Mouse (Mus musculus): ENCODE results near the gene Cep128. TPM values are rescaled to one million over a fixed set of nuclear protein-coding genes. Genes with fewer than 3 reads are reported as not detected.
"Not testable (repeated sequence)": the region's sequence is repeated elsewhere in the genome, so short reads cannot be mapped to it uniquely, and the experiment has no call there.

The Cep128 gene
- polyA plus RNA-seq, 1 experiment, result 3.6 TPM

DNA sequence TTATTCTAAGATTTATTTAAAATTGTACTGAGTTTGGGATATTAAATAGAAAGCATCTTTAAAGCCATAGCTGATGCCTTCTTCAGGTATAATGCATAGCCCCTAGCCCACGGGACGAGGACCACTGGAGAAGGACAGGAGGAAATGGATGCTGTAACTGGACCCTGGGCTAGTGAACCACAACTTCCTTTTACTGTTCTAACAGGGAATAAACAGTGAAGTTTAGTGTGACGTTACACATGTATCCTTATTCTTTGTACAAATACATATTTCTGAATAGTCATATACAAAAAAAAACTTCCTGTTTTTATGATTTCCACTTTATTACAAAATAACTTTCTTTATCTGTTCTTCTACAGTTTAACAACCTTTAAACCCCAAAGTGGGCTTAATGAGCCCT, 376.0 kb downstream of the Cep128 start:
- no peak for DNase-seq (ENCODE audit: low read depth, low spot score)
- 60% methylated on average over 3 of the region's 3 CpGs for WGBS

DNA sequence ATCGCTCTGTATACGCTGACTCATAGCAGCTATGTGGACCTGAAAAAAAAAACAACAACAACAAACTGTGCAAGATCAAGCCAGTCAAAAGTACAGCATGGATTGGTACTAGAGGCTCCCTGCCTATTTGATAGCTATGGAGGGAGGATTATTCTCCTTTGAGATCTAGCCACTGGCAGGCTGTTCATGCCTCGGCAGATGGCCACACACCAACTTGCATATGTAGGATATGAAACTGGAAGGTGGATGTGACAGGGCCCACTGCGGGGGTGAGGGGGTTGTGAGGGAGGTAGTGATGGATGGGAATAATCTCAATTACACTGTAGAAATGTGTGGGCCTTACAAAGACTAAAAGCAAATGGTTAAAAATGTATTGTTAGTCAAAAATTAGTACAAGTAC, 386.7 kb downstream of the Cep128 start:
- WGBS, result 90% methylated on average over 4 of the region's 4 CpGs
- no peak for DNase-seq (ENCODE audit: low read depth, low spot score)

DNA sequence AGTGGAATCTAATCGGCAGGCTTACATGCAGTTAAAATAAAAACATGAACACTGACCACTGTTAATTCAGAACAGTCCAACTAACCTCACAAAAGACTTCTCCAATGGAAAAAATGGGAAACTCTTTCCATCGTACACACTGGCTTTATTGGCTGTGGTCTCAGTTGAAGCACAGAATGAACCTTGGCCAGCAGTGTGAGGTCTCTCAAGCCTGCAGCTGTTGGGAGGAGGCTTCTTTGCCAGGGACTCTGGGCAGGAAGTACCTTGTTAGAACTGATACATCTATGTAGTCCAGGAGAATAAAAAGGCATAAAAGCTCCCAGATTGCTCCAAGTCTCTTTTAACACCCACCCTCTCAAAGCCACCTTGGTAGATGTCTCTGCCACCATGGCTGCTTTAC, 390.9 kb downstream of the Cep128 start:
- 45% methylated on average over 2 of the region's 2 CpGs for WGBS

DNA sequence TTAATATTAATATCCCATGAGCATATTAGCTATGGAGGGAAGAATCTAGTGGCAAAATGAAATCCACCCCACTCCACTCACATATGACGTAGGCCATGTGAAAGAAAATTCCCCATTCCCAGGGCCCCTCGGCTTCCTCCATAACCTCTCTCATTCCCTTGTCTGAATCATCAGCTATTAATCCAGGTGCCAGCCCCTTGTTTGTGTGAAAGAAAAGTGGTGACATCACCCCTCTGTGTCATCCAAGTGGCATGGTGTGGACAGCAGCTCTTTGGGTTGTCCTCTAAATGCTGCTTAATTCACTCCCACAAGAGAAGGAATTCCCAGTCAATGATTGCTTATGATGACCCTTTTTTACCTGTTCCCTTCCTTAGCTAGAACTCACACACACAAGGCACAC, 396.4 kb downstream of the Cep128 start:
- no peak for DNase-seq (ENCODE audit: low read depth, low spot score)
- WGBS, result 84% methylated on average over 2 of the region's 2 CpGs

More for the DNA sequence above, 390.9 kb downstream of the Cep128 start:
- DNase-seq (ENCODE audit: low read depth, low spot score), result no peak

DNA sequence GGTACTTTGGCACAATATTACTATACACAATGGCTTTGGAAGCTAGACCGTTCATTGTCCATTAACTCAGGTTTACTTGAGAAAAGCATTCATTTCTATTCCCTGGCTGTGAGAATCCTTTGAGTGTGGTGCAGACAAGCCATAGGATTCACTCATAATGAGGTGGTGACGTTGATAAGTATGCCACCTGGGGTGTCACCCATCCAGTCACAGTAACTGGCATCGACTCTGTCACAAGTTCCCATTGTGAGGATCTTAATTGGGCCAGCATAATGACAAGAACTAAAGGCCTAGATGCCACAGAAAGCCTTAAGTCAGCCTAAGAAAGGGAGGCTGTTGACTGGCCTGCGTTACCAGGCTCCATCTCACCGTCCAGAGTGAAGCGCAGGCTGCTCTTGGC, 396.9 kb downstream of the Cep128 start:
- 93% methylated on average over 6 of the region's 6 CpGs for WGBS
- no peak for DNase-seq (ENCODE audit: low read depth, low spot score)

DNA sequence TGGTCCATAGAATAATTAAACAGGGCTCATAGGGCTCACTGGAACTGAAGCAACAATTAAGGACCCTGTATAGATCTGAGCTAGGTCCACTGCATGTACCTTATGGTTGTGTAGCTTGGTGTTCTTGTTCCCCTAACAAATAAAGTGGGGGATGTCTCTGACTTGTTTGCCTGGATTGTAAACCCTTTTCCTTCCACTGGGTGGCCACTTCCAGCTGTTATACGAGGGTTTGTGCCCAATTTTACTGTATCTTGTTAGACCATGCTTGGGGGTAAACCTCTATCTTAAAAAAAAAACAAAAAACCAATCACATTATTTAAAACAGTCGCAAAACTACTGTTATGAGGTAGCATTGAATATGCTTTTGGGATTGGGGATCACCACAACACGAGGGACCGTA, 402.2 kb downstream of the Cep128 start:
- 84% methylated on average over 4 of the region's 4 CpGs for WGBS
- DNase-seq (ENCODE audit: low read depth, low spot score), result no peak

DNA sequence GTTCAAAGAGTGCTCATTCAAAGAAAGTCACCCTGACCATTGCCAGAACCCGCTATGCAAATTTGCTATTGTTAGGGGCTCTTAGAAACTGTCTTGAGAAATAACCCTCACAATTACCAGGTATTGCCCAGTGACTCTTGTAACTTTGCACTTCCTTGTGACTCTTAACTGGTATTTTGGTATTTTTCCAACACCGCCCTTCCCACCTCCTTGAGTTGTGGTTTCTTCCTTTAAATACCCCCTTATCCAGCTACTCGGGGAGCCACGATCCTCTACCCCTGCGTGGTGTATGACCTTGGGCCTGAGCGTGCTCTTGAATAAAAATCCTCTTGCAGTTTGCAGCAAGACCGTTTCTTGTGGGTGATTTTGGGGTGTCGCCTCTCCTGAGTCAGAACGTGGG, 407.8 kb downstream of the Cep128 start:
- WGBS, result 81% methylated on average over 9 of the region's 9 CpGs
- DNase-seq (ENCODE audit: low read depth, low spot score), result not testable (repeated sequence)

DNA sequence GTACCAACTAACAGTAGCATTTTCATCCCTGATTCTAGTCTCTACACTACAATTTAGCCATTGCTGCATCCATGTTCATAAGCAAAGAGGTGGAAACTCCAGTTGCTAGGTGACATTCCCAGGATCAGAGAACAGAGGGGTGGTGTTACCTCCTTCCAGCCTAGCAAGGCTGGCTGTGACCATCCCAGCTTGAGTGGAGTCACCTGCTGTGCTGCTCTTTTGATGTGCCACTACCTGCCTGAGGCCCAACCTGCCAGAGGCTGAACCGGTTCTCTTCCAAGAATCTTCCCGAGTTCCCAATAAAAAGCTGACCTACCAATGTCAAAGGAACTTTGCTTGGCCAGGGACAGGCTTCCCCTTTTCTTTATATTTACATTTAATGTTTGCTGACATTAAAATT, 408.8 kb downstream of the Cep128 start:
- WGBS, result 12% methylated on average over 2 of the region's 2 CpGs
- DNase-seq (ENCODE audit: low read depth, low spot score), result no peak

DNA sequence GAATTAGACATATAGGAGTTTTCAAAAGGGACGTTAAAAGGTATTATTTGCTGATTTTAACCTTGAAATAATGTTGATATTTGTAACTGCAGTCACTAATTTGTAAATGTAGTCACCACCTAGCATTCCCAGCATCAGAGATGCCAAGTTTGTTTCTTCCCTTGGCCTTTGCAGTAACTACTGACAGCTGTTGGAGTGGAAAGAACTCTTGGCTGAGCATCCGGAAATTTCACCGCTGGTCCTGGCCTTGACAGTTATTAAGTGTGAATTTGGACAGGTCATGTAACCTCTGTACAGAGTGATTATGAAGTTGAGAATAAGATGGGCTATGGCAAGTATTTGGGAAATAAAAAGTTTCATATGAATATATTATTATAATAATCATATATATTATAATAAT, 413.1 kb downstream of the Cep128 start:
- WGBS, result 82% methylated on average over 3 of the region's 3 CpGs
- no peak for DNase-seq (ENCODE audit: low read depth, low spot score)

DNA sequence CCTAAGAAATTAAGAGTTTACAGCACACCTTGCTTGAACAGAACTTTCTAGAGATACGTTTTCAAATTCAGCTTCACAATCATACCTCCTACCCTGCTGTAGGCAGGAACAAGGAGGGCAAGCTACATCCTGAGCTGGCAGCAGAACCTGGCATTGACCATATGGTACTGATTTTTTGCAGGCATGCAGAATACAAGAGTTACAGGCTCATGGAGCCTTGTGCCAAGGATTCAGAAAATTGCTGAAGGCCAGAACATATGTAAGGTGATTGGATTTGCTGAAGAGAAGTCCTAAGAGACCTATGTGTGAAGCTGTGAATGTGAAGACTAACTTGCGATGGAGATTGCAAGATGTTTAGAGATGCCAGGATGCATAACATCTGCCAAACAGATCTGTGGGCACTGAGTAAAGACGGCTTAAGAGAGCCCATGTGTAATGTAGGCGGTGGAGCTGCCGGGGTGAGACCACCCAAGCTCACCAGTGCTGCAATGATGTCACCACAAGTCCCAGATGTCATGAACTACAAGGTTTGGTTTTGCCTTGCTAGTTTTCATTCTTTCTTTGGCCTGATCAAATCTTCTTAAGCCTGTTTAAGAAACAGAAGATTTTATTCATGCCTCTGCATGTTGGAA, 422.7 kb downstream of the Cep128 start:
- DNase-seq (ENCODE audit: low read depth, low spot score), result no peak
- WGBS, result 81% methylated on average over 5 of the region's 5 CpGs

DNA sequence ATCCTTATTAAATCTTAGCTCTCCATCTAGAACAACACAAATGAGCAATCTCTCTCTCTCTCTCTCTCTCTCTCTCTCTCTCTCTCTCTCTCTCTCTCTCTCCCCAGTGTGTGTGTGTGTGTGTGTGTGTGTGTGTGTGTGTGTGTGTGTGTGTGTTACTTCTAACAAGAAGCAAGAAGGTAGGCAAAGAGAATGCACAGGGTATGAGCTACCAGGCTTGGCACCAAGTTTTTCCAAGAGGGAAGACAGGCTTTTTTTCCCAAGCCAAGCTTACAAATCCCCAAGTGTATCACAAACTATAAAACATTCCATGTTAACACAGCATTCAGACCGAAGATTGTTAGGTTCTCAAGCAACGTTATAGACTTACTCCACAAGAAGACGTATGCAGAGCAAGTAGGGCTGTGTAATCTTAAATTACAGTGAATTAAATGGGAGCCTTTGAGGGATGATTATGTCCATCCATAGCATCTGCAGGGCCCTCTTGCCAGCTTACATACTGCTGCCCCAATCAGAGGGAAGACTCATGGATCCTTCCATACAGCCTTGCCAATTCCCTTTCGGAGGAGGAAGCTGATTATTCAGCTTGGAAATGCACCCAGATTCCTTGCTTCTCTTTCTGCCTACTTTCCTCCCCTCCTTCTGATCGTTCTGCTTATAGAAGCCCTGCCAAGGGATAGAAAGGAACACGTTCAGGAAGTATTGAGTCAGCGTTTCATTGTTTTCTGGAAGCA, 429.3 kb downstream of the Cep128 start:
- 75% methylated on average over 7 of the region's 7 CpGs for WGBS
- no peak for DNase-seq (ENCODE audit: low read depth, low spot score)

Other genes with a start within 250 kb of the Cep128 start
- gene Tshr, start 154 bp upstream of the Cep128 start, polyA plus RNA-seq (2012; rRNA removed), result 0.58 TPM in 2 replicates
- gene Gtf2a1, start 206.1 kb upstream of the Cep128 start, polyA plus RNA-seq (2012; rRNA removed), result 5.8 and 9.6 TPM in 2 replicates